Mouse (Mus musculus) heart, postnatal 36 days (tissue): ENCODE measurements around the gene Neurl3. TPM values are rescaled to one million over a fixed set of nuclear protein-coding genes. Genes with fewer than 3 reads are reported as not detected.

Experiments
- DNase-seq, 2 experiments: peaks; one replicate each; pipeline ENCODE4 v3.0.0; 2021 to 2022
- intact Hi-C: fragments of 180-260 bp; cut with DNase I; formaldehyde crosslinking; loops from one replicate; pipeline ENCODE4 v1.15.1; 2025
- total RNA-seq, 2 experiments: library from RNA; stranded (reverse); gene quantifications; 2 replicates each; pipeline ENCODE4 v1.2.3; 2021

Gene Neurl3
- total RNA-seq = 1 to 10 TPM; 3.6 to 3.9 TPM

DNA sequence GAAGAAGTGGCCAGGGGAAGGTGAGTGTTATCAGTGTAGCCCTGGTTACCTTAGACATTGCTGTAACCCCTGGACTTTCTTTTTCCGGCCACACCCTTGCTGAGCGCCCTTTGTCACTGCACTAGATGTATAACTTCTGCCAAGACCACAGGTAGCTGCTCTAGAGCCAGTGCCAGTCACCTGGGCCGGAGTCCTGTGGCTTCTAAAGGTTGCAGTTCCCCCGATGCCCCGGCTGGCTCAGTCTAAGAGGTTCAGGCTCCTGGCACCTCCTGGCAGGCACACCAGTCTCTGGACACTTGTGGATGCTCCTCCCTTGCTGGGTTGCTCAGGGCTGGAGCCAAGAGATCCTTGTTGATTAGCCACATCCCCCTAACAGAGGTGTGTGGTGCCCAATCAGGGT is at the start of gene Neurl3:
Neurl3 (minus strand) TSS at position 225 of the 400 bp plus-strand sequence.
- no peak for DNase-seq
- intact Hi-C loops = no loop called here

DNA sequence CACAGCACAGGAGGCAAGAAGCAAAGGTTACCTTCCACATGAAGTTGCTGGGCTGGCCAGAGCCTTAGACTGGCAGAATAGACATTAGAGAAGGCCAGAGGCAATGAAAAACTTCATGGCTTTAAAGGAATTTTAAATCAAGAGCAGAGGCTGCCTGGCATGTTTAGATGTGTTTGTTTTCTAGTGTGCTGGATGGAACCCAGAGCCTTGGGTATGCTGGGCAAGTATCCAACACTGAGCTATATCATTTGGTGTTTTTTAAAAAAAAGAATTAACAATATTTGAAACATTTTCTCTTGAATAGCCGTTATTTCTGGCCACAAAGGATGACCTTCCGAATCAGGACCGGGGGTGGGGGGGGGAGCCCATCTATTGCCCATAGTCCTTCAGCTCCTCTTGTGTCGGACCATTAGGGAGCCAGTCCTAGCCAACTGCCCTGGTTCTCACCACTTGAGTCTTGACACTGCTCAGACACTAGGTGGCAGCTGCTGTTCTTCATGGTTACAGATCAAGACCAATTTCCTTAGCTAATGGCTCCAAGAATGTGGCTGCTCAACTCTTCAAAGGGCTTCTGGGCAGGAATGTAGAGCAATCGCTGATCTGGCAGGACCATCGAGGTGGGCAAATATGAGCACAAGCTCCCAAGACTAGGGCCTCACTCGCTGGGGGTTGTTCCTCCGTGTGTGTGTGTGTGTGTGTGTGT is 49.4 kb upstream of the Neurl3 start:
- intact Hi-C loops = loop anchor here (1.0 to 2.0 kb wide), 2 partner anchors 169 to 176 kb away; no protein-coding TSS in a partner anchor
- DNase-seq = peak; percentile 33 to 49

DNA sequence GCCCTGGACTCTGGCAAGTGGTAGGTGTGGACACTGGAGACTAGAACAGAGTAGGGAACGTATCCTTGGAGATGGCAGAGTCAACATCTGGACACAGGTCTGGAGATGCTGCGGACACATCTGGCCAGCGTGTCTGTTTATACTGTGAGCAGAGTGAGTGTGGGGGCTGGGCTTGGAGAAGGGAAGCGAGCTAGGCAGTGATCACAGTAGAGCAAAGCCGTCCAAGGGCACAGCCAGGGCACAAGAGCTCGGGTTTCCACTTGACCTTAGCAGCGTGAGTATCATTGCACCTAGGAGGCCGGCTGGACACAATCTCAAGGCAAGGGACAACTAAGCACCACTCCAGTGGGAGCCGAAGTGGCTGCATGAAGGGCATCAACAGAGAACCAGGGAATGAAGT is 48.6 kb upstream of the Neurl3 start:
- intact Hi-C loops = no loop called here
- no peak for DNase-seq

DNA sequence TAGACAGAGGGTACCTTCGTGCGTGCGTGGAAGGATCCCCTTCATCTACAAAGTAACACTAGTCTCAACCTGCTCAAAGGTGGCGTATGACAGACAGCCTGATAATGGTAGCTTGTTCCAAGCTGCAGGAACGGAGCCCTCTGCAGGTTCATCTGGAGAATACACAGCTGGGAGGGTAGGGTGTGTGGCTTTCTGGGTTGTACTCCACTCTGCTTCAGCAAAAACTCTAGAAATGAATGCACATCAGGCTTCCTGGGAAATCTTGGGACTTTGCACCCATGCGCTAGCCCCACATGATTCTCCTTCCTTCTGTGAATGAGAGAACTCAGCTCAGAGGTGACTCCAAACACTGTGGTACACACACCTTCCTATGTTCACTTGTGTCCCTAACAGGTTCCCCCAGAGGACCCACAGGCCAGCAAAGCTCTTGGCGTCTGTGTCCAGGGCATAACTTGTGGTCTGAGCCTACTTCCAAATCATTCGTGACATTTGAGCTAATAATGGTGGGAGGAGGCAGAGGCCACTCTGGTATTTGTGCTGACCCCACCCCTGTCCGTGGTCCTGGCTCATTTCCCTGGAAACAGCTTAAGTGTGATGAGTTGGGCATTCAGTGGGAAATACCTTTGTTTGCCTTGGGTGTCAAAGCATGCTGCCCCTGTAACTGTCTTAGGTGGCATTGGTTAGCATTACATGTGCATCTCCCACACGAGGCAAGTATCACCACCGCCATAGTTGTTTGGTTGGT is 47.5 kb upstream of the Neurl3 start:
- intact Hi-C loops = no loop called here
- DNase-seq = no peak

DNA sequence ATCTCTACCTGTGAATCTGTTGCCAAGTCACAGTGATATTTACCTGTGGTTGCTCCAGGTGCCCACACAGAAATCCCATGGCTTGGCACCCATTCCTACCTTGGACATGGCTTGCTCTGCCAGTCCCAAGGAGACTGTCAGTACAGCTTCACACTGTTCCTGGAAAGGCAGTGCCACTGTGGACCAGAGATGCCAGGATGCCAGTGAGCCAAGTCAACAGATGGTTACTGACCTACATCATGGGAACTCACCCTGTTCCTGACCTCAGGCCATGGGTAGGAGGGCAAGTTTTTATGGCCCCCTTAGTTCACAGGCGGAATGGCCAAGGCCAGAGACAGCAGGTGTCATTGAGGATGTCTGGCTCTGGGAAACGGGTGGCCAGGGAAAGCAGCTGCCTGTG is 46.7 kb upstream of the Neurl3 start:
- DNase-seq = no peak
- intact Hi-C loops = no loop called here

DNA sequence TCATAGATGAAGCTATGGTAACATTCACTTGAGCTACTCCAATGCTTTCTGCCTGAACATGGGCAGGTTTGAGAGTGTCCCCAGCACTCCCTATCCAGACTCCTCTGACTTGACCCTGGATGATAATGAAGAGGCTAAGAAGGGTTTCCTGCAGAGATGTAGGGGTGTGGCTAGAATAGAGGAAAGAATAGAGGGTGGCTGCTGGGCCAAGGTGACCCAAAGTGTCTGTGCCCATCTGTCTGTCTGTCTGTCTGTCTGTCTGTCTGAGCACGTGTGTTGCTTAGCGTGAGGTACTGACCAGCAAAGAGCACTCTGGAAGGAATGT is 41.3 kb upstream of the Neurl3 start:
- intact Hi-C loops = no loop called here
- DNase-seq = no peak

DNA sequence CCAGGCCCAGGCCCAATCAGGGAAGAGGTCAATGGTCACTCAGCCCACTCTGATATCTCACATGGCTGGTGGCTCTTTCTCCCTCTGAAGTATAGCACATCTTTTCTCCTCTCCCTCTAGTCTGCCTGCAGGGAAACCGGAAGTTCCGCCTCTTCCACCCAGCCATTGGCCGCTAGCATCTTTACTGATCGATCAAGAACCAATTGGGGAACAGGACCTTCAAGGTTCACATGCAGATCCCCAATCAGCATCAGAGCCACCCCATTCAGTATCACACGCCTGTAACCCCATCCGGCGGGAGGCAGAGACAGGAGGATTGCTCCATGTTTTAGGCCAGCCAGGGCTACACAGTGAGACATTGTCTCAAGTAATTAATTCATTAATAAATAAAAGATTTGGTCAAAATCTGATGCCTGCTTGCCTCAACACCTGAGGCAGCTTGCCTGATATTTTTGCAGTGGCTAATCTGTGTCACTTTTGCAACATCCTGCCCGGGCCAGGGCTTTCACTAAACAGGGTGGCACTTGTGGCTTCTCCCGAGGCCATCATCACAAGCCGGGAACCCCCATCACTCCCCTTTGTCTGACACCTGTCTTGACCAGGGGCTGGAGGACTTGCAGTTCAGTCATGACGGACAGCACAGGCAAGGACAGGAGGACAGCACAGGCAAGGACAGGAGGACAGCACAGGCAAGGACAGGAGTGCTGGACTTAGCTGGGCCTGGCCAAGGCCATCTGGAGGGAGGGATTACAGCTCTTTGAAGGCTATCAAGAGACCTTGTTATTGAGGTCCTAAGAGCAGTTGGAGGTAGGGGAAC is 40.7 kb upstream of the Neurl3 start:
- intact Hi-C loops = no loop called here
- DNase-seq = no peak

DNA sequence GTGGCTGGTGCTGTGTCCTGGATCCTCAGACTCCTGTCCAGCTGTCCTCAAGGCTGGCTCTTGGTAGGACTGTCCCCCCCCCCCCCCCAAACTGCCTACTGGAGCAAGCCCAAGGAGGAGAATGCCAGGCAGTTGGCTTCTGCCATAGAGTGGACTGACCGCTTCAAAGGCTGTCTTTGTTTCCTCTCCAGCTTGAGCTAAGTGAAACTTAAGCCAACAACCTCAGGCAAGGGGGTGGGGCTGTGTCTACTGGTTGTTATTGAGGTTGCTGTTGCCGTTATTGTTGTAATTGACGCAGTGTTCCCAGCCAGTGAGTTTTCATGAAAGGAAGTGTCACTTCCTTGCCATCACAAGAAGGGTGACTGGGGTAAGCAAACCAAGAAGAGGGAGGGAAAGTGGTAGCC is 35.0 kb upstream of the Neurl3 start:
- DNase-seq = no peak
- intact Hi-C loops = loop anchor here (2.0 to 5.0 kb wide), 2 partner anchors 57 to 163 kb away; partner anchors contain the start of gene Cnnm4

DNA sequence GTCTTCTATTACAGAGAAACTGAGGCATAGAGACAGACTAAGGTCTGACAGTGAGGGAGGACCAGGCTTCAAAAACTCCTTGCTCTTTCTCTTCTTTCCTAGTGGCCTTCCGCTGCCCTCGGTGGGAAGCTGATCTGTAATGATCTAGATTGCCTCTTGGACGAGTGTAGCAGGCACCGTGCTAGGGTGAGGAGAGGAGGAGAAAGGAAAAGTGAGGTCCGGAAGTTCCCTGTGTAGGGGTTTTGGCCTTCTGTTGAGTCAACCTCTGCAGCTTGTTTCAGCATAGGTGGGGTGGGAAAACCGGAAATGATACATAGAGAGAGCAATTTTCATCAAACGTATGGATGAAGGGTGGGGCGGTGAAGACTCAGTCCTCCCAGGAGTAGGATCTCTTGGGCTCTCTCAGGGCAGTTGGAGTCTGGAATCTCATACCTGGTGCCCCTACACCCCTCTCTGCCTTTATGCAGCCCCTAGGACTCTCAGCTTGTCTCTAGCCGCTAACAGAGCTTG is 34.5 kb upstream of the Neurl3 start:
- intact Hi-C loops = loop anchor here (2.0 to 5.0 kb wide), 2 partner anchors 58 to 163 kb away; partner anchors contain the start of gene Cnnm4
- no peak for DNase-seq

DNA sequence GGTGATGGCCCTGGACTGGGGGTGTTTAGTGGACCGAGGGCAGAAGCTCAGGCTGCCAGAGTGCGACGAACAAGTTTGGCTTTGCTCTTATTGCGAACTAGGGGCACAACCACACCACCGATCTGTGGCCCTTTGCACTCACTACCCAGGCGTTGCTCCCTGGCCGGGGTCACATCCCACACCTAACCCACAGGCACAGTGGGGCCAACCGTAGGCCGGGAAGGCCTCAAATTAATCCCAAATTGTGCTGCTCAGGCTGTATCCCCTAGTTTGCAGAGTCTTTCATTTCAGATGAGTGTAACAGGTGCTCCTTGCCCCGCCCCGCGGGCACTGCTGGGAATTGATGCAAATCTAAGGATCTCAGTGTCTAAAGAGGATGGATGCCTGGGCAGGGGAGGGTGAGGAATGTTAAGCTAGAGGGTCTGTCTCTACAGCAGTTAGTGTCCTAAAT is 34.0 kb upstream of the Neurl3 start:
- intact Hi-C loops = loop anchor here (2.0 to 5.0 kb wide), 2 partner anchors 58 to 164 kb away; partner anchors contain the start of gene Cnnm4
- DNase-seq = no peak

DNA sequence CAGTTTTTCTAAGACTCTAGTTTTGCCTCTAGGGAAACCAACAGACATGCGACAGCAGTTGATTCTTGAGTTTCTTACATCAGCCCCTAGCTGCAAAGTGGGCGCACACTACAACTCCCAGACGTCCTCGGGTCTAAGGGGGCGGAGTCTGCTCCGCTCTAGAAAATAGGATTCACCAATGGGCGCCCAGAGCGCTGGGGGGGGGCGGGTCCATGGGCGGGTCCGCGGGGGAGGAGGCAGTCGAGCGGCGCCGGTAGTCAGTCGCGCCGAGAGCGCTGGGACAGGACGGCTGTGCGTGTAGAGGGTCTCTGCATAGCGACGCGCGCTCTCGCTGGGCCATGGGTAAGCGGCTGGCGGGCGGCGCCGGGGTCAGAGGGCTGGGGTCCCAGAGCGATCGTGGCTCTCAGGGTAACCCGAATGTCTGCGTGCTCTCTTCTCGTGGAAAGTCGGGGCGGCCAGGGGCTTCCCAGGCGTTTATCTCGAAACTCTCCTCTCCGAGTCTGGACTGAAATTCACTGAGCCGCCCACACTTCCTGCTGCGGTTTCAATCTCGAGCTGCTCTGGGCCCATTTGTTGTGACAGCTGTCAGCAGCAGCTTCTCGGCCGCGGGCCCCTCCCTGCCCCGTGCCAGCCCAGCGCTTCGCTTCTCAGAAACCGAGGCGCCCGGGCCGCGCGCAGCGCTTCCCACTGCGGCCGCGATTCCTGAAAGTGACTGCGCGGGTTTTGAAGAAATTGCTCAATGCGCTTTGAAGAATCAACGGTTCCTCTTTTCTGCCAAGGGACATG is 33.2 kb upstream of the Neurl3 start, which contains the start of gene Arid5a:
Arid5a (plus strand) TSS at position 239 of the 786 bp plus-strand sequence.
- peak; percentile 89 for DNase-seq
- intact Hi-C loops = loop anchor here (2.0 to 5.0 kb wide), 2 partner anchors 59 to 165 kb away; partner anchors contain the start of gene Cnnm4

DNA sequence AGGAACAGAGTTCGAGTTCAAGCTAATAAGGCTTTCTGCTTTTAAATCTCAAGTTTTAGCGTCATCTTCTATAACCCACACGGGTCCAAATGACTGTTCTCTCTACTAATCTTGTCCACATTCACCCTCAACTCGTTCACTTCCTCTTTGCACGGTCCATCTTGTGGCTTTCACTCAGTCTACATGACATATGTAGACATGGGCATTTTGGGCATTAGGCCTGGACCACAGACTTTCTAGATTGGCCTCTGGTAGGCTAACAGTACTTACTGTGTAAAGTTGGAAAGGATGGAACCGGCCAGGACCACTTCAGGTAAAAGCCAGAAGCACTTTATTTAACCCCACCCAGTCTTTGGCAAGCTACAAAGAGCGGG is 32.6 kb upstream of the Neurl3 start:
- no peak for DNase-seq

DNA sequence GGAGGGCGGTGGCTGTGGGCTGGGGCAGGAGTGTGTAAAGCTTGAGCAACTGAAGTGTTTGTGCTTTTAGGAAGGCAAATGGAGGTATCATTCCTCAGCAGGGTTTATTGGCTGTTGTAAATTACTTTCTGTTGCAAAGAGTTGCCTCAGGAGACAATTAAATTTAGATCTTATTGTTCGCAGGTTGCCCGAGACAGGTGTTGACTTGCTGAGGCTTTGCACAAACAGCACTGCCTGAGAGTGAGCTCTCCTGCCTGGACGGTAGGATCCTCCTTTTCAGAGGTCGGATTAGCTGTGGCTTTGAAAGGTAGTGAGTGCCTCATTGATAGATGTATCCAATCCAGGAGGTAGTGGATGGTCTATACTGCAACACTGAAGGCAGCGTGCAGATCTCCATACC is 31.6 kb upstream of the Neurl3 start:
- intact Hi-C loops = loop anchor here (5.0 kb wide), 1 partner anchor 166 kb away; the partner anchor contains the start of gene Cnnm4

More for the DNA sequence above, 32.6 kb upstream of the Neurl3 start:
- intact Hi-C loops = loop anchor here (5.0 kb wide), 1 partner anchor 165 kb away; the partner anchor contains the start of gene Cnnm4

DNA sequence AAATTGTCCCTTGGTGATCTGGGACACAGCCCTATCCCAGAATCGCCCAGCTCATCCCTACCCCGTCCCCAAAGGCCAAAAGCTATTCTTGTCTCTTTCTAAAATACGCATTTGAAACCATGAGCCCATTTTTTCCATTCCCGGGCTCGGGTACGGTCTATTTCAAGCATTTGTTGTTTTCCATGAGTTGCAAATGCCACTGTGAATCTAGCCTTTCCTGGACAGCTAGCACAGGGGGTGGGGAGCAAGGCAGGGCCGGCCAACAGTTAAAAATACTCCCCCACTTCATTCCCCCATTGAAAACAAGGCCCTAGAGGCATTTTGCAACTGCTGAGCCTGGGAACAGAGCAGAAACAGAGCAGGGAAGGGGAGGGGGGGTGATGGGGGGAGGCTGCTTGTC is 30.3 kb upstream of the Neurl3 start:
- peak in 1 of 2 experiments; percentile 50 for DNase-seq
- intact Hi-C loops = loop anchor here (5.0 kb wide), 1 partner anchor 168 kb away; the partner anchor contains the start of gene Cnnm4

More for the DNA sequence above, 31.6 kb upstream of the Neurl3 start:
- no peak for DNase-seq

DNA sequence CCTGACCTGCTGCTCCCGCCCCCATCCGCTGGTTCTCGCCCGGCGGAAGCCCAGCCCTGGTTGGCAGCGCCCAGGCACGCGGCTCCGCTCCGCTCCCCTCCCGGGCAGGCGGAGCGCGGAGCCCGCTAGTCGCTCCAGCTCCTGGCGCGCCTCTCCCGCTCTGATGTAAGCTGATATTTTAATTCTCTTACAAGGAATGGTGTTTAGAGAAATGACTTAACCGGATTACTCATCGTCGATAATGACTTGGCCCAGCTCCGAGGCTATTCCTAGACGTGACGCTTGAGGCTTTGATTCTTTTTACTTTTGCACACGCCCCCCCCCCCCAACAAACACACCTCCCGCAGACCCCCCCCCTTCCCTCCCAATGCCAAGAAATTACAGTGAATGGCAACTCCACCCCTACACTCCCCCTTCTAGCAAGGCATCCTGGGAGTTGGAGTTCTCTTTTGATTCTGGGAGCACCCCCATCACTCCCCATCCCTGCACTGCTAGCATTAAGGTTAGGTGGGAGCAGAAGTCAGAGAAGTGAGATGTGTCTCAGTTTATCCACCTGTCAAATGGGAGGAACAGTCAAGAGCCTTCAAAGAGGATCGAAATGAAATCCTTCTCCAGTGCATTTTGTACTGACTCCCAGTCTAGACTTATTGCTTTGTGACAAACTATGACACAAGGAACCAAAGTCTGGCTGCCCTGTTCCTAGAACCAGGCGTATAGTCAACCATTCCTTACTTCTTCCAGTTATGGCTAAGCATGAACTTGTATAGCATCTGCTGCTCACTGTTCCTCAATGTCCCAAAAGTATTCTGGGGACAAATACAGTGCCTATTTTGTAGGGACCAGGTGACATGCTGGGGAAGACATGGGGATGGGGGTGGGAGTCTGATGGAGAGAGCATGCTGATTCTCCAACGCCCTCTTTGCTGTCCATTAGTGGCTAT is 29.2 kb upstream of the Neurl3 start:
- intact Hi-C loops = no loop called here

DNA sequence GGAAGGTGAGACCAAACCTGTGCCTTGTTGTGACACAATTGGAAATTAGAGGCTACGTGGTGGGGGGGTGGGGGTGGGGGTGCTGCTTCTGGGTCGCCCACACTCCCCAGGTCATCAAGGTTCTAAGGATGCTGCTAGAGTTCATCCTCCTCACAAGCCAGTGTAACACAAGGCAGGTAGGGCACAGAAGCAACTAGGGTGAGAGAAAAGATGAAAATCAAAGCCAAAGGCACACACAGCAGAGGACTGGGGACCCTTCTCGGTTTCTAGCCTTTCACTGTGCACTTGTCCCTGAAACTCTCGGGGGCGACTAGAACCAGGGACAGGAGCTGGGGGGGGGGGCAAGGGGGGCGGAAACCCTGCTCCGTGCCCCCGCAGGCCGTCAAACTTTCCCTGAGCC is 28.5 kb upstream of the Neurl3 start:
- DNase-seq = no peak

More for the DNA sequence above, 29.2 kb upstream of the Neurl3 start:
- peak; percentile 77 to 84 for DNase-seq

DNA sequence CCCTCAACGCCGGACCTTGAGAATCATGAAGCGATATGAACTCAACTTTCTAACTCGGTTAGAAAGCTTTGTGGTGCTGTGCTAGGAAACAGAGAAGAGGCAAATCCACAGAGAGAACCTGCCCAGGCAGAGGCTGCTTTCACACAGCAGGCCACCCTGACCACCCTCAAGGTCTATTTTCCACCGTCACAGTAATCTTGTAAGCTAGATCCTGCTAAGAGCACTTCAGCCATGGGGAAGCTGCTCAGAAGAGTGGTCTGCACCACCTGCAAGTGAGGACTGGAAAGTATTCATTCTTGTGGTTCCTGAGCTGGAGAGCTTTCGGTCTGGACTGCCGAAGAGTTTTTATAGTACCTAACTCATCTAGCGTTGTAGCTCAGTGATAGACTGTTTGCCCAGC is 27.8 kb upstream of the Neurl3 start:
- intact Hi-C loops = no loop called here
- DNase-seq = no peak

More for the DNA sequence above, 28.5 kb upstream of the Neurl3 start:
- intact Hi-C loops = no loop called here

DNA sequence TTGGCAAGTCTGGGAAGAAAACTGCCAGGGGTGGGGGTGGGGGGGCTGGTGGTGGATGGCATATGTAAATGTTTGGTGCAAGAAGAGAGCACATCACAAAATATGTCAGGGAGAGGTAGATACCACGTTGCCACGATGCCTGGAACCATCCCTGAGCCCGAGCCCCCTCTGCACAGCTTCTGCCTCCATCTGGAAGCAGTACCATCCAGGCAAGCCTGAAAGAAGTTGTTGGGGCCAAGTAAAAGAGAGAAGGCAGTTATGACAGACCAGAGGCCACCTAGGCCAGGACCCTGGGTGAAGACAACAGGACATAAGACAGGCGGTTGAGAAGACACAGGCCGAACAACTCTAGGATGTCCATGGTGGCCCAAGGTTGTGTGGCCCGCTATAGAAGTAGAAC is 26.0 kb upstream of the Neurl3 start:
- intact Hi-C loops = no loop called here
- no peak for DNase-seq
